ENCODE assay signal across 8 mouse cellular contexts in genomic region chr10:96646024-96646866, GRCm38 (mm10). TPM values are rescaled to one million over a fixed set of nuclear protein-coding genes. Genes with fewer than 3 reads are reported as not detected.
DNase-seq lines count a peak whose midpoint lies in the region; ATAC-seq and TF ChIP-seq lines count a peak whose summit lies in the region.

No protein-coding gene starts in this region.

- no peak overlapping the region for H3K9ac ChIP-seq in kidney, postnatal 0 days (ENCODE audit: low read depth, low read length)
- no peak overlapping the region for H3K9ac ChIP-seq in liver, embryonic 12.5 days

- no peak overlapping the region for H3K4me3 ChIP-seq in kidney, postnatal 0 days (replicated peaks; ENCODE audit: low read depth, low read length)
- no peak overlapping the region for H3K4me3 ChIP-seq in liver, embryonic 12.5 days

- WGBS in kidney, postnatal 0 days = 19% methylated on average over 13 of the region's 13 CpGs
- 38% methylated on average over 13 of the region's 13 CpGs for WGBS in liver, embryonic 12.5 days (ENCODE audit: insufficient replicate concordance)

- no peaks in the 10 kb centered on the region for H3K9me3 ChIP-seq in kidney, postnatal 0 days (replicated peaks; ENCODE audit: low read length)
- no peaks in the 10 kb centered on the region for H3K9me3 ChIP-seq in liver, embryonic 12.5 days (replicated peaks)

- no peak for ATAC-seq in kidney, postnatal 0 days (replicated peaks; ENCODE audit: low FRiP score, low read depth)
- ATAC-seq in liver, embryonic 12.5 days = no peak

- H3K27ac ChIP-seq in kidney, postnatal 0 days = no peak overlapping the region
- H3K27ac ChIP-seq in liver, embryonic 12.5 days = no peak overlapping the region

- H3K4me2 ChIP-seq in kidney, postnatal 0 days (ENCODE audit: low read length) = 0 out of 2 replicates have a peak overlapping the region, but pooled peaks have one; percentile 6
- H3K4me2 ChIP-seq in liver, embryonic 12.5 days = peak overlapping the region; percentile 24; the same call in 1 of the 2 replicates

- H3K36me3 ChIP-seq in kidney, postnatal 0 days (ENCODE audit: insufficient read depth, low read length) = no peaks in the 10 kb centered on the region
- no peaks in the 10 kb centered on the region for H3K36me3 ChIP-seq in liver, embryonic 12.5 days

- 0 out of 2 replicates have a peak, but pooled peaks cover 4% of the 10 kb centered on the region for H3K4me1 ChIP-seq in kidney, postnatal 0 days (replicated peaks; ENCODE audit: insufficient read depth, low read length)
- 0 out of 2 replicates have a peak, but pooled peaks cover 2% of the 10 kb centered on the region for H3K4me1 ChIP-seq in liver, embryonic 12.5 days

- DNase-seq in brain, adult 2 months (ENCODE audit: low read depth, low spot score) = peak; percentile 89
- DNase-seq in cerebellum, adult 9-10 months = peak; percentile 82
- DNase-seq in frontal cortex, adult 2 months (ENCODE audit: extremely low spot score in 1 of 2, low spot score in 1 of 2) = peak; percentile 8 to 35
- no peak for DNase-seq in kidney, postnatal 0 days (ENCODE audit: low spot score)
- DNase-seq in neural tube, embryonic 10.5 days (ENCODE audit: extremely low spot score, low spot score) = peak; percentile 66
- DNase-seq in spleen, adult 12 weeks (ENCODE audit: low spot score) = no peak
- DNase-seq in spleen, postnatal 4 days (ENCODE audit: low spot score in 2 of 2) = no peak

- no peaks in the 10 kb centered on the region for H3K27me3 ChIP-seq in kidney, postnatal 0 days (ENCODE audit: insufficient read depth, low read length)
- H3K27me3 ChIP-seq in liver, embryonic 12.5 days (replicated peaks) = no peaks in the 10 kb centered on the region

- no peak for TF ChIP-seq CTCF in kidney, postnatal 0 days (IDR thresholded peaks at IDR 0.05; ENCODE audit: low read depth)

RNA-seq across cellular contexts. Expression of gene Btg1, which starts 29.4 kb away (rescaled TPM):
- 41.6 and 51.6 TPM in 2 replicates for polyA plus RNA-seq in frontal cortex, adult 2 months (2012; rRNA removed)
- 54.7 and 59.5 TPM in 2 replicates for polyA plus RNA-seq in kidney, postnatal 0 days (2015; fragmentation: Nextera tagmentation; extraction: Ambion mirVana)
- polyA plus RNA-seq in liver, embryonic 12.5 days (2016; fragmentation: Nextera tagmentation; extraction: Ambion mirVana) = 8.4 and 9.8 TPM in 2 replicates

Comparison
In these comparisons a context has a peak if more than half of its experiments do, and no peak if none do; other contexts are left out.
1. DNase-seq: peak in brain, adult 2 months (single experiment), cerebellum, adult 9-10 months (single experiment), frontal cortex, adult 2 months (2 of 2) and neural tube, embryonic 10.5 days (single experiment); none in kidney, postnatal 0 days (single experiment), spleen, adult 12 weeks (single experiment) and spleen, postnatal 4 days (0 of 2).